Mouse (Mus musculus): ENCODE results near the gene Ankrd49.

Gene Ankrd49

GRCm38 (mm10) chr9:14740151-14740924 is 44.3 kb downstream of the Ankrd49 start, which contains the start of gene Piwil4:
Gene Piwil4 (minus strand): TSS chr9:14740733.
- DNase-seq, result no peak

- DNase-seq, result no peak
These were observed 45.0 kb downstream of the Ankrd49 start for GRCm38 (mm10) chr9:14739498-14740150.

- DNase-seq, result no peak
These were observed 53.6 kb downstream of the Ankrd49 start for GRCm38 (mm10) chr9:14730941-14731541.

All from kidney, adult 8-10 months (tissue).